In the genomic region with DNA sequence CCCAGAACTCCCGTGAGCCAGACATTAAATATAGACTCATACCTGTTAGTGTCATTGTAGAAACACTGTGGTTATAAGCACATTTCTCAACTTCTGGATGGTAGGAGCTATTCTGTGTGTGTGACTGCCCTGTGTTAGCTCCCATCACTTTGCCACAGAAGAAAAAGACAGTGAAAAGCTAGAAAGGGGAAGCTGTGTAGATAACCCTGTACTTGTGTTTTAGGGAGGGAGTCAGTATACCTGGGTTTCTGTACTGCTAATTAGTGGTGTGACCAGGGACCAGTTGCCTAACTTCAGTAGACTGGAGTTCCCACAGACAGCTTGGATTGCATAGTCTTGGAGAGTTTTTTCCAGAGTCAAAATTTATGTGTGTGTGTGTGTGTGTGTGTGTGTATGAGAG, we compare ENCODE assay signal across 28 mouse cellular contexts. TPM values are rescaled to one million over a fixed set of nuclear protein-coding genes. Genes with fewer than 3 reads are reported as not detected.
DNase-seq lines count a peak whose midpoint lies in the region; ATAC-seq and TF ChIP-seq lines count a peak whose summit lies in the region.
"Had no signal": no experiment of that assay in that cellular context is flagged by ENCODE, and none has a peak within 500 bp of the region (broad histone marks: within the 10 kb centered on the region; RNA-seq: fewer than 3 reads in every experiment).

No protein-coding gene starts in this region.

- H3K4me2 ChIP-seq in intestine, embryonic 14.5 days (ENCODE audit: low read length), result no peak overlapping the region
- no peak overlapping the region for H3K4me2 ChIP-seq in intestine, embryonic 16.5 days (ENCODE audit: low read depth, low read length)
- H3K4me2 ChIP-seq in lung, postnatal 0 days (replicated peaks; ENCODE audit: low read depth, low read length), result no peak overlapping the region
- H3K4me2 ChIP-seq: embryonic facial prominence, embryonic 12.5 days; forebrain, embryonic 12.5 days had no signal

- no peak for TF ChIP-seq CTCF in MEL (IDR thresholded peaks at IDR 0.05 in 2 of 3, conservative IDR thresholded peaks at IDR 0.05 in 1 of 3; ENCODE audit: control insufficient read depth in 1 of 3, insufficient read depth in 1 of 3, low read depth in 2 of 3, low read length in 3 of 3, poor library complexity in 1 of 3, severe bottlenecking in 1 of 3)
- TF ChIP-seq CTCF in lung, postnatal 0 days (IDR thresholded peaks at IDR 0.05), result no peak

- no peak overlapping the region for H3K9ac ChIP-seq in intestine, embryonic 14.5 days (ENCODE audit: low read length)
- H3K9ac ChIP-seq in intestine, embryonic 16.5 days (ENCODE audit: low read depth, low read length), result no peak overlapping the region
- H3K9ac ChIP-seq in MEL (ENCODE audit: control insufficient read depth, low read depth, low read length, poor library complexity, severe bottlenecking), result no peak overlapping the region
- no peak overlapping the region for H3K9ac ChIP-seq in lung, postnatal 0 days (replicated peaks; ENCODE audit: low read depth)
- H3K9ac ChIP-seq: embryonic facial prominence, embryonic 12.5 days; forebrain, embryonic 12.5 days had no signal

- DNase-seq in intestine, embryonic 14.5 days (ENCODE audit: low spot score), result peak; percentile 23
- DNase-seq in MEL (ENCODE audit: low read depth, low spot score), result peak; percentile 77
- no peak for DNase-seq in lung, postnatal 0 days (ENCODE audit: low spot score)
- no peak for DNase-seq in left cerebral cortex, postnatal 36 days (ENCODE audit: low spot score in 2 of 2)
- DNase-seq: adrenal gland, postnatal 25 days; B cell, adult 2 months; cerebellum, adult 11 months; cerebellum, adult 18-20 months; cerebellum, adult 8-10 months; cerebellum, adult 9-11 months; cerebellum, postnatal 14 days; cerebellum, postnatal 36 days had no signal

- TF ChIP-seq POLR2A in MEL (IDR thresholded peaks at IDR 0.05; ENCODE audit: control insufficient read depth in 1 of 2, insufficient read depth in 1 of 2, low read depth in 1 of 2, low read length in 2 of 2, poor library complexity in 1 of 2), result no peak

- H3K27me3 ChIP-seq in intestine, embryonic 14.5 days (replicated peaks; ENCODE audit: control insufficient read depth, insufficient read depth, low read length), result no peaks in the 10 kb centered on the region
- no peaks in the 10 kb centered on the region for H3K27me3 ChIP-seq in intestine, embryonic 16.5 days (replicated peaks; ENCODE audit: control insufficient read depth, insufficient read depth, low read length)
- H3K27me3 ChIP-seq in MEL (ENCODE audit: control insufficient read depth in 1 of 2, insufficient read depth in 2 of 2, low read length in 2 of 2), result no peaks in the 10 kb centered on the region
- no peaks in the 10 kb centered on the region for H3K27me3 ChIP-seq in lung, postnatal 0 days (replicated peaks; ENCODE audit: insufficient read depth, low read length)
- H3K27me3 ChIP-seq: CH12.LX; embryonic facial prominence, embryonic 12.5 days; forebrain, embryonic 12.5 days had no signal

- no peaks in the 10 kb centered on the region for H3K4me1 ChIP-seq in intestine, embryonic 14.5 days (replicated peaks; ENCODE audit: control insufficient read depth, insufficient read depth, low read length)
- H3K4me1 ChIP-seq in intestine, embryonic 16.5 days (ENCODE audit: control insufficient read depth, insufficient read depth, low read length), result peaks cover 3% of the 10 kb centered on the region; the same call in 1 of the 2 replicates
- H3K4me1 ChIP-seq in MEL (ENCODE audit: control insufficient read depth in 1 of 2, insufficient read depth in 2 of 2, low read length in 2 of 2), result peaks cover 15 to 22% of the 10 kb centered on the region in 2 experiments
- H3K4me1 ChIP-seq in lung, postnatal 0 days (ENCODE audit: insufficient read depth, low read depth, low read length), result no peaks in the 10 kb centered on the region
- H3K4me1 ChIP-seq: embryonic facial prominence, embryonic 12.5 days had no signal

- H3K27ac ChIP-seq in intestine, embryonic 14.5 days (ENCODE audit: low read depth), result no peak overlapping the region
- H3K27ac ChIP-seq in intestine, embryonic 16.5 days (ENCODE audit: low read length), result no peak overlapping the region
- peak overlapping the region; percentile 5; the same call in 1 of the 2 replicates for H3K27ac ChIP-seq in MEL (ENCODE audit: control insufficient read depth, low read depth, low read length)
- no peak overlapping the region for H3K27ac ChIP-seq in lung, postnatal 0 days (ENCODE audit: low read length)
- H3K27ac ChIP-seq: embryonic facial prominence, embryonic 10.5 days; embryonic facial prominence, embryonic 12.5 days; forebrain, embryonic 10.5 days; forebrain, embryonic 12.5 days had no signal

- H3K9me3 ChIP-seq in intestine, embryonic 14.5 days (ENCODE audit: control insufficient read depth, low read length), result no peaks in the 10 kb centered on the region
- no peaks in the 10 kb centered on the region for H3K9me3 ChIP-seq in intestine, embryonic 16.5 days (ENCODE audit: control insufficient read depth, low read length)
- H3K9me3 ChIP-seq in MEL (replicated peaks; ENCODE audit: insufficient read depth, low read length), result no peaks in the 10 kb centered on the region
- no peaks in the 10 kb centered on the region for H3K9me3 ChIP-seq in lung, postnatal 0 days (ENCODE audit: low read length)
- H3K9me3 ChIP-seq: embryonic facial prominence, embryonic 10.5 days; embryonic facial prominence, embryonic 12.5 days; forebrain, embryonic 10.5 days; forebrain, embryonic 12.5 days; G1E had no signal

- TF ChIP-seq EP300 in MEL (IDR thresholded peaks at IDR 0.05; ENCODE audit: low read depth in 1 of 2, low read length in 2 of 2), result peak in 1 of 2 experiments; percentile 41; a peak in 1 of 4 replicates
- TF ChIP-seq EP300 in lung, postnatal 0 days (IDR thresholded peaks at IDR 0.05), result no peak

- 81% methylated on average over 1 of the region's 1 CpGs for WGBS in intestine, embryonic 14.5 days
- 82% methylated on average over 1 of the region's 1 CpGs for WGBS in intestine, embryonic 16.5 days
- 94% methylated on average over 1 of the region's 1 CpGs for WGBS in lung, postnatal 0 days

- ATAC-seq in intestine, embryonic 14.5 days (replicated peaks; ENCODE audit: low FRiP score, low TSS enrichment, low read depth), result no peak
- no peak for ATAC-seq in intestine, embryonic 16.5 days
- ATAC-seq in granulocyte monocyte progenitor cell, adult 5-6 weeks (replicated peaks; ENCODE audit: poor library complexity, severe bottlenecking), result peak; percentile 67
- ATAC-seq in megakaryocyte progenitor cell, adult 5-6 weeks (replicated peaks; ENCODE audit: poor library complexity), result peak; percentile 37; the same call in 1 of the 2 replicates
- no peak for ATAC-seq in lung, postnatal 0 days
- ATAC-seq in erythroblast, adult 5-6 weeks (replicated peaks; ENCODE audit: low FRiP score, poor library complexity, severe bottlenecking), result no peak
- ATAC-seq: CD4-positive, CD25-positive, alpha-beta regulatory T cell, adult 4 months; forebrain, embryonic 14.5 days; forebrain, embryonic 16.5 days had no signal

- no peaks in the 10 kb centered on the region for H3K36me3 ChIP-seq in intestine, embryonic 14.5 days (ENCODE audit: control insufficient read depth, insufficient read depth, low read length)
- no peaks in the 10 kb centered on the region for H3K36me3 ChIP-seq in intestine, embryonic 16.5 days (ENCODE audit: control insufficient read depth, insufficient read depth, low read length)
- peaks cover 0 to 23% of the 10 kb centered on the region in 2 experiments; a peak in 2 of 4 replicates for H3K36me3 ChIP-seq in MEL (ENCODE audit: control insufficient read depth in 1 of 2, insufficient read depth in 2 of 2, low read length in 2 of 2)
- no peaks in the 10 kb centered on the region for H3K36me3 ChIP-seq in lung, postnatal 0 days (ENCODE audit: insufficient read depth, low read length)
- H3K36me3 ChIP-seq: embryonic facial prominence, embryonic 10.5 days; embryonic facial prominence, embryonic 12.5 days had no signal

- H3K79me2 ChIP-seq in MEL (ENCODE audit: control insufficient read depth, insufficient read depth, low read length, poor library complexity), result peaks cover 20% of the 10 kb centered on the region

- no peak for TF ChIP-seq RAD21 in MEL (IDR thresholded peaks at IDR 0.05; ENCODE audit: low read depth, low read length)

- no peak overlapping the region for H3K4me3 ChIP-seq in intestine, embryonic 14.5 days (ENCODE audit: low read depth, low read length)
- H3K4me3 ChIP-seq in intestine, embryonic 16.5 days (ENCODE audit: low read length), result no peak overlapping the region
- no peak overlapping the region for H3K4me3 ChIP-seq in MEL (ENCODE audit: control insufficient read depth in 1 of 2, insufficient read depth in 1 of 2, low read depth in 2 of 2, low read length in 2 of 2)
- H3K4me3 ChIP-seq in lung, postnatal 0 days (ENCODE audit: low read depth, low read length), result no peak overlapping the region
- H3K4me3 ChIP-seq: embryonic facial prominence, embryonic 10.5 days; embryonic facial prominence, embryonic 12.5 days; erythroblast, embryonic 14.5 days; forebrain, embryonic 10.5 days; forebrain, embryonic 12.5 days had no signal

- intact Hi-C loops in left cerebral cortex, postnatal 36 days (cut with DNase I), result no loop called here

RNA-seq across cellular contexts. Expression of a gene that starts 22.6 kb away (rescaled TPM):
- polyA plus RNA-seq in intestine, embryonic 14.5 days (2014; fragmentation: Nextera tagmentation; extraction: Ambion mirVana), result 99.6 and 101 TPM in 2 replicates
- polyA plus RNA-seq in intestine, embryonic 16.5 days (2015; fragmentation: Nextera tagmentation; extraction: Ambion mirVana), result 39.9 and 41.9 TPM in 2 replicates
- total RNA-seq in MEL (2012; rRNA removed), result 48.7 and 54.5 TPM in 2 replicates
- 10 to 100 TPM; 50.0 to 91.2 TPM for polyA plus RNA-seq in MEL (2012; ENCODE audit: insufficient read depth in 1 of 2, insufficient read length in 2 of 2, low read depth in 1 of 2, low replicate concordance in 2 of 2, missing spikeins in 1 of 2)
- 114 and 116 TPM in 2 replicates for total RNA-seq in granulocyte monocyte progenitor cell, adult 5-6 weeks (2014; fragmentation: Nextera tagmentation)
- total RNA-seq in granulocyte monocyte progenitor cell, adult 5-6 weeks (2017), result 153 and 204 TPM in 2 replicates
- 83.1 and 93.8 TPM in 2 replicates for total RNA-seq in megakaryocyte progenitor cell, adult 5-6 weeks (2015)
- total RNA-seq in megakaryocyte progenitor cell, adult 5-6 weeks (2017), result 156 and 190 TPM in 2 replicates
- polyA plus RNA-seq in lung, postnatal 0 days (2015; fragmentation: Nextera tagmentation; extraction: Ambion mirVana), result 31.6 and 38.0 TPM in 2 replicates
- 22.3 and 42.0 TPM in 2 replicates for total RNA-seq in erythroblast, adult 5-6 weeks (2015; ENCODE audit: low replicate concordance)
- 64.5 and 110 TPM in 2 replicates for total RNA-seq in erythroblast, adult 5-6 weeks (2017; ENCODE audit: low replicate concordance)
- total RNA-seq in left cerebral cortex, postnatal 36 days (2021), result 100 to 1,000 TPM in 1 of 2 experiments, 10 to 100 TPM in 1; 79.2 to 102 TPM

RNA-seq across cellular contexts. Expression of a gene that starts 22.8 kb away (rescaled TPM):
- 6.8 and 10.1 TPM in 2 replicates for polyA plus RNA-seq in intestine, embryonic 14.5 days (2014; fragmentation: Nextera tagmentation; extraction: Ambion mirVana)
- 9.7 and 10.1 TPM in 2 replicates for polyA plus RNA-seq in intestine, embryonic 16.5 days (2015; fragmentation: Nextera tagmentation; extraction: Ambion mirVana)
- 13.6 and 14.8 TPM in 2 replicates for total RNA-seq in MEL (2012; rRNA removed)
- 10 to 100 TPM in 1 of 2 experiments, not detected in 1; 30.8 TPM for polyA plus RNA-seq in MEL (2012; ENCODE audit: insufficient read depth in 1 of 2, insufficient read length in 2 of 2, low read depth in 1 of 2, low replicate concordance in 2 of 2, missing spikeins in 1 of 2)
- 4.0 and 6.1 TPM in 2 replicates for total RNA-seq in granulocyte monocyte progenitor cell, adult 5-6 weeks (2014; fragmentation: Nextera tagmentation)
- 3.8 TPM in 1 of 2 replicates, not detected in the other for total RNA-seq in granulocyte monocyte progenitor cell, adult 5-6 weeks (2017)
- total RNA-seq in megakaryocyte progenitor cell, adult 5-6 weeks (2015), result 1.9 and 3.8 TPM in 2 replicates
- 1.0 TPM in 1 of 2 replicates, not detected in the other for total RNA-seq in megakaryocyte progenitor cell, adult 5-6 weeks (2017)
- 41.5 and 46.1 TPM in 2 replicates for polyA plus RNA-seq in lung, postnatal 0 days (2015; fragmentation: Nextera tagmentation; extraction: Ambion mirVana)
- total RNA-seq in erythroblast, adult 5-6 weeks (2015; ENCODE audit: low replicate concordance), result not detected in 2 replicates
- total RNA-seq in erythroblast, adult 5-6 weeks (2017; ENCODE audit: low replicate concordance), result not detected in 2 replicates
- total RNA-seq in left cerebral cortex, postnatal 36 days (2021), result 1 to 10 TPM; 5.2 to 5.3 TPM
- polyA plus RNA-seq: erythroblast, embryonic 14.5 days had no signal

RNA-seq across cellular contexts. Expression of a gene that starts 50.3 kb away (rescaled TPM):
- 0.44 and 0.97 TPM in 2 replicates for polyA plus RNA-seq in intestine, embryonic 14.5 days (2014; fragmentation: Nextera tagmentation; extraction: Ambion mirVana)
- polyA plus RNA-seq in intestine, embryonic 16.5 days (2015; fragmentation: Nextera tagmentation; extraction: Ambion mirVana), result 0.24 and 0.28 TPM in 2 replicates
- total RNA-seq in MEL (2012; rRNA removed), result 0.78 and 1.3 TPM in 2 replicates
- polyA plus RNA-seq in MEL (2012; ENCODE audit: insufficient read depth in 1 of 2, insufficient read length in 2 of 2, low read depth in 1 of 2, low replicate concordance in 2 of 2, missing spikeins in 1 of 2), result under 1 TPM in 1 of 2 experiments, not detected in 1; 0.82 TPM
- total RNA-seq in granulocyte monocyte progenitor cell, adult 5-6 weeks (2014; fragmentation: Nextera tagmentation), result not detected in 2 replicates
- 0.09 TPM in 1 of 2 replicates, not detected in the other for total RNA-seq in granulocyte monocyte progenitor cell, adult 5-6 weeks (2017)
- 0.10 TPM in 1 of 2 replicates, not detected in the other for total RNA-seq in megakaryocyte progenitor cell, adult 5-6 weeks (2015)
- 0.07 TPM in 1 of 2 replicates, not detected in the other for total RNA-seq in megakaryocyte progenitor cell, adult 5-6 weeks (2017)
- 0.05 and 0.17 TPM in 2 replicates for polyA plus RNA-seq in lung, postnatal 0 days (2015; fragmentation: Nextera tagmentation; extraction: Ambion mirVana)
- total RNA-seq in erythroblast, adult 5-6 weeks (2015; ENCODE audit: low replicate concordance), result not detected in 2 replicates
- total RNA-seq in erythroblast, adult 5-6 weeks (2017; ENCODE audit: low replicate concordance), result 0.56 TPM in 1 of 2 replicates, not detected in the other
- total RNA-seq in left cerebral cortex, postnatal 36 days (2021), result under 1 TPM in 1 of 2 experiments, not detected in 1; 0.18 TPM
- total RNA-seq: adrenal gland, adult 2 months; adrenal gland, postnatal 25 days; adrenal gland, postnatal 4 days had no signal
- polyA plus RNA-seq: adrenal gland, adult 2 months; CD4-positive, CD25-positive, alpha-beta regulatory T cell, adult 4 months; erythroblast, embryonic 14.5 days had no signal

RNA-seq across cellular contexts. Expression of a gene that starts 50.8 kb away (rescaled TPM):
- 153 and 167 TPM in 2 replicates for polyA plus RNA-seq in intestine, embryonic 14.5 days (2014; fragmentation: Nextera tagmentation; extraction: Ambion mirVana)
- 236 and 245 TPM in 2 replicates for polyA plus RNA-seq in intestine, embryonic 16.5 days (2015; fragmentation: Nextera tagmentation; extraction: Ambion mirVana)
- total RNA-seq in MEL (2012; rRNA removed), result 70.5 and 79.5 TPM in 2 replicates
- 100 to 1,000 TPM in 1 of 2 experiments, not detected in 1; 115 TPM for polyA plus RNA-seq in MEL (2012; ENCODE audit: insufficient read depth in 1 of 2, insufficient read length in 2 of 2, low read depth in 1 of 2, low replicate concordance in 2 of 2, missing spikeins in 1 of 2)
- 76.6 and 89.7 TPM in 2 replicates for total RNA-seq in granulocyte monocyte progenitor cell, adult 5-6 weeks (2014; fragmentation: Nextera tagmentation)
- 70.9 and 91.7 TPM in 2 replicates for total RNA-seq in granulocyte monocyte progenitor cell, adult 5-6 weeks (2017)
- total RNA-seq in megakaryocyte progenitor cell, adult 5-6 weeks (2015), result 74.7 and 91.8 TPM in 2 replicates
- 75.0 and 75.7 TPM in 2 replicates for total RNA-seq in megakaryocyte progenitor cell, adult 5-6 weeks (2017)
- 131 and 153 TPM in 2 replicates for polyA plus RNA-seq in lung, postnatal 0 days (2015; fragmentation: Nextera tagmentation; extraction: Ambion mirVana)
- total RNA-seq in erythroblast, adult 5-6 weeks (2015; ENCODE audit: low replicate concordance), result 35.0 and 36.6 TPM in 2 replicates
- 26.2 and 28.0 TPM in 2 replicates for total RNA-seq in erythroblast, adult 5-6 weeks (2017; ENCODE audit: low replicate concordance)
- 100 to 1,000 TPM in 1 of 2 experiments, 10 to 100 TPM in 1; 98.0 to 105 TPM for total RNA-seq in left cerebral cortex, postnatal 36 days (2021)

Comparison
In these comparisons a context has a peak if more than half of its experiments do, and no peak if none do; other contexts are left out.
1. ATAC-seq: peak in granulocyte monocyte progenitor cell, adult 5-6 weeks (single experiment) and megakaryocyte progenitor cell, adult 5-6 weeks (single experiment); none in intestine, embryonic 14.5 days (single experiment), intestine, embryonic 16.5 days (single experiment), lung, postnatal 0 days (single experiment) and erythroblast, adult 5-6 weeks (single experiment).
2. DNase-seq: peak in intestine, embryonic 14.5 days (single experiment) and MEL (single experiment); none in lung, postnatal 0 days (single experiment) and left cerebral cortex, postnatal 36 days (0 of 2).